Mouse (Mus musculus) right cerebral cortex, postnatal 36 days (tissue): ENCODE data around the gene Tgm2.
A peak's percentile ranks its signal among the peaks of the same experiment; 100 is the strongest.

ENCODE experiments used
- DNase-seq, 2 experiments: peaks; one replicate each; pipeline ENCODE4 v3.0.0; 2022; ENCODE audit warnings: low spot score in 2 of 2, mixed read lengths in 1 of 2

Gene Tgm2

GRCm38 (mm10) chr2:158113591-158114257 lies 32.5 kb downstream of the Tgm2 start:
- DNase-seq: no peak

DNA sequence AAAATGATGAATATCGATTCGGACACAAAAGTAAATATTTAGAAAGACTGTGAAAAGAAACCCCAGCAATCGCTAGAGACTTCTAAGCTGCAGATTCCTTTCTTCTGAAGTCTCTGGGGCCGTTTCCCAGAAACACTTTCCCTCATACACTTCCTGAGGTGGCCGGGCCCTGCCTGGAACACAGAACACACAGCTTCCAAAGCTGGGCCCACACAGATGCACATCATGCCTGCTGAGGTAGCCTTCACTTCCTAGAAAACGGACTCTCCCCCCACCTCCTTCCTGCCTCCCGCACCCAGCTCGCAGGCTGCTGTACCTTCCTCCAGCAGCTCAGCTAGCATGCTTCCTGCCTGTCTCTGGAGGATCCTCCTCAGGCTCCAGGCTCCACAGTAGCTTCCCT lies 36.7 kb downstream of the Tgm2 start:
- no peak for DNase-seq

- DNase-seq: no peak
These were observed 39.2 kb downstream of the Tgm2 start for GRCm38 (mm10) chr2:158106947-158107587.

DNA sequence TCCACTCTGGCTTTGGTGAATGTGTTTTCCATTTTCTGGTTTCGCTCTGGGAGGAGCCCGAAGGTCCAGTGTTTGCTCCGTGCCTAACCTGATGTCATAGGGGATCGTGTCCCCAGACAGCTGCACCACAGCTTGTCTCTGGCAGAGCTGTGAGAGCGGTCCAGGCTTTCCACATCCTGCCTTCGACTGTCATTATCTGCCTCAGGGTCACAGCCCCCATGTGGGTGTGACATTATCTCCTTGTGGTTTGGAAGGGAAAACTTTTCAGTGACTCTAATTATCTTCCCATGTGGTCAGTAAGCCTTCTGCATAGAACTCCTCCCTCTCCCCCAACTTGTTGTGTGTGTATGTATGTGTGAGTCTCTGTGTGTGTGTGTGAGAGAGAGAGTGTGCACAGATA lies 40.6 kb downstream of the Tgm2 start:
- no peak for DNase-seq

DNA sequence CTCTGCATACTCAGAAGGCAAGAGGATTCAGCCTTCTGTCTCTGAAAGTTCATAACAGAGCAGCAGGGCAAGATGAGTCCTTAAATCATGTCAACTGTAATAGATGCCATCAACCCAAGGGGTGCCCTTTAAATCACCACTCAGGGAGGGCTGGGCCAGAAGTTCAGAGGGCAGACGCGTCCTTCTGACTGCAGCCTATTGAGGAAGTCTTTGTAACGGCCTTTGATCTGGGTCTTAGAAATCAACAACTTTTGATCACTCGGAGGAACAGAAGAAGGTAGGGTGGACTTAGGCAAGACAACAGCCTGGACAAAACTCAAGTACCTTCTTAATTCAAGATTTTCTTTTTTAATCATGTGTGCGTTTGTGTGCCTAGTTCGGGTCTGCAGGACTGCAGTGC lies 41.3 kb downstream of the Tgm2 start:
- DNase-seq: no peak

DNA sequence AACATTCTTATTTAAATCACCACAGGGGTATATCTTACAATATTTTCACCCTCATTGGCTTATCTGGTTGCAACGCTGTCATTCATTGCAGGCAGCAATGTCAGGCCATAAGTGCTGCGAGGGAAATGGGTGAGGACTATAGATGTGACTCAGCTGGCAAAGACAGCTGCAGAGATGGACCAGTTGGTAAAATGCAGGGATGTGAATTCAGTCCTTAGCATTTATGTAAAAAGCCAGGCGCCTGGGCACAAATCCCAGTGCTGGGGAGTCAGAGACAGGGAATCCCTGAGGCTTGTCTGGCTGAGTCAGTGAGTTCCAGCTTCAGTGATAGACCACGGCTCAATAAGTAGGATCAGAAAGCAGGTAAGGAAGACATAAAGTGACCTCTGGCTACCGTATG lies 44.5 kb downstream of the Tgm2 start:
- DNase-seq: peak; percentile 38 to 51

DNA sequence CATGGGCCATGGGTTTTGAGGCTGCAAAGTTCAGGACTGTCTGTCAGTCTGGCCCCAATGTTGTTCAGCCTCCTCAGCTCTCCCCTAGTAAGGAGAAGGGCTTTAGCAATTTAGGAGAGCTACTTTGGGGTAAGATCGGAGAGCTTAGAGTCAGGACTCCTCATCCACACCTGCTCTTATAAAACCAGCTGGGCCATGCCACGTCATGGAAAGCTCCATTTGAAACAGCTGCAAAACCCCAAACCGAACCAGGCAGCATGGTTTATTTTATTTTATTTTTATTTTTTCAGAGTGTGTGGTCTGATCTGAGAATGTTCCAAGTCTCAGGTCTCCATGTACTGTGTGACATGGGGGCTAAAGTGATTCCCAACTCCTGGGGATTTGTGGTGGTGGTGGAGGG lies 46.7 kb downstream of the Tgm2 start:
- no peak for DNase-seq

DNA sequence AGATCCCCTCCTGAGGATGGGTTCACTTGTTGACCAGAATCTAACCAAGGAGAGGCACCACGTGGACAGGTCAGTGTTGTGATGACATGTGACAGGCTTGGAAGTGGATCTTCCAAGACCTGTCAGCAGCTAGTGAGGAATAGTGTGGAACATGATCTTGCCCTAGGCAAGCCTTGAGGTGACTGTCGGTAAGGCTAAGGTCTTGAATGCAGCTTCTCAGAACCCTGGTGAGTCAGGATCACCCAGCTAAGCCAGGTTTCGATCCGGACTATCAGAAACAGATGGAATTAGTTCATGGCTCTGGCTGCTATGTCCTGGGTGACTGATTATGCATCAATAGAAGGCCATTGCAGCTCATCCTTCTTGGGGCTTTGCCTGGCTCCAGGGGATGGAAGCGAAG lies 47.5 kb downstream of the Tgm2 start:
- DNase-seq: no peak

DNA sequence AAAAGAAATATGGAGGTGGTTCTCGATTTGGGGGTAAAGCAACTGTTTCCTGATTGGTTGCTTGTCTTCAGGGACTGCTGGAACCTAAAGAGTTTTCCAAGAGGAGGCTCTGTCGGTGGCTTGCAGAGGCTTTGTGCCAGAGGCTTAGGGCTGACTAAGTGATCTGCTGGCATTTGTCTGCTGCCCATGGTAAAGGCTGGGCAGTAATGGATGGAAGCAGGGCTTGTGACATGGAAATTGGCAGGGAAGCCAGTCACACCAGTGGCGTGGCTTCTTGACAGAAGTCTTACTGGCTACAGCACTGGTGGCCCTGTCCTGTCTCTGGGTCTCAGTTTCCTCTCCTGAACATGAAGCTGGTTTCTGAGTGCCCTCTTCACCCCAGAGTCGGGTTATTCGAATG lies 49.2 kb downstream of the Tgm2 start:
- DNase-seq: no peak

GRCm38 (mm10) chr2:158094846-158095245 lies 51.4 kb downstream of the Tgm2 start:
- DNase-seq: no peak

- DNase-seq: no peak
These were observed 51.9 kb downstream of the Tgm2 start for GRCm38 (mm10) chr2:158094300-158094699.

GRCm38 (mm10) chr2:158093345-158093744 lies 52.9 kb downstream of the Tgm2 start:
- DNase-seq: peak in 1 of 2 experiments; percentile 10

DNA sequence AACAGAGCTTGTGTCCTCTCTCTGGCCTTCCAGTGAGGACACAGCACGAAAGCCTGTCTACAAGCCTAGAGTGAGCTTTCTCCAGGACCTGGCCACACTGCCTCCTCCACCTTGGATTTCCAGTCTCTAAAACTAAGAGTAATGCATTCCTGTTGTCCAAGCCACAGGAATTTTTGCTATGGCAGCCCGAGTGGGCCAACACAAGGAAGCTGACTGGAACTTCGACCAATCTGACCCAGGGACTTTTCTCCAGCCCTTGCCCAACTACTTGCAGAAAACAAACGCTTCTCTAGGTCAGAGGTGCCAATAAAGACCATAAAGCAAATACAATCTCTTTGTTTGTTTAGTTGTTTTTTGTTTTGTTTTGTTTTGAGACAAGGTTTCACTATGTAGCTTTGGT lies 56.1 kb downstream of the Tgm2 start:
- DNase-seq: no peak

DNA sequence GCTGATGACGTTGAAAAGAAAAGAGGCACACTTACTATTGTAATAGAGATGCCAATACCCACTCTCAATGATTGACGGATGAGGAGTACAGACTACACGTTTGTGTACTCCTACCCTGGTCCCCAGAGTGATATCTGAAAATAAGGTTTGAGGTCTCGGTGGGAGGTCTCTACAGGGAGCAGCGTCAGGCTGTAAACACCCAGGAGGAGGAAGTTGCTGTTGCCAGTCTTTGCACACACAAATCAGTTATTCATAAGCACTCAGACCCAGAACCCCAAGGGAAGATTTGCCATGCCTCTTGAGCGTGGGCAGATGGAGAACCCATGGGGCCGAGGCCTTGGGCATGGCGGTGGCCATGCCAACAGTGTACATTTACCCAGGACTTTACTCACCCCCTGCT lies 61.8 kb downstream of the Tgm2 start:
- no peak for DNase-seq

GRCm38 (mm10) chr2:158080622-158081241 lies 65.5 kb downstream of the Tgm2 start:
- DNase-seq: no peak

GRCm38 (mm10) chr2:158079843-158080395 lies 66.3 kb downstream of the Tgm2 start:
- DNase-seq: no peak

GRCm38 (mm10) chr2:158078971-158079370 lies 67.3 kb downstream of the Tgm2 start:
- no peak for DNase-seq

GRCm38 (mm10) chr2:158077981-158078380 lies 68.3 kb downstream of the Tgm2 start:
- no peak for DNase-seq

DNA sequence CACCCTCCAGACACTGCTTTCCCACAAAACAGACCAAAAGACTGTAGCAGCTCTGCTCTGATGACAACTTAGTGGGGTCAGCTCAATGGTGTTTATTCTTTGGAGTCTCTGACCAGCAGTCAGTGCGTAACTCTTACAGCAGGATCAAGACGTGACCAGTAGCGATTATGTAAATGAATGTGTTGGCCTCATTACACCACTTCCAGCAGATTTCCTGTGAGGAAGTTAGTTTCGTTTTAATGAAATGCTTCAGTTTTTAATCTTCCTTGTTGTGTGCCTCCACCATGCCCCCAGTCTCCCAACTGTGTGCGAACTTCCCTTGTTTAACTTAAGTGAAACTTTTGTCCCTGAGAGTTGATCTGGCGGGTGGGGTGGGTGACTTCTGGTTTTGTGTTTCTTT lies 69.5 kb downstream of the Tgm2 start:
- no peak for DNase-seq

- DNase-seq: no peak
These were observed 71.4 kb downstream of the Tgm2 start for GRCm38 (mm10) chr2:158074835-158075234.

DNA sequence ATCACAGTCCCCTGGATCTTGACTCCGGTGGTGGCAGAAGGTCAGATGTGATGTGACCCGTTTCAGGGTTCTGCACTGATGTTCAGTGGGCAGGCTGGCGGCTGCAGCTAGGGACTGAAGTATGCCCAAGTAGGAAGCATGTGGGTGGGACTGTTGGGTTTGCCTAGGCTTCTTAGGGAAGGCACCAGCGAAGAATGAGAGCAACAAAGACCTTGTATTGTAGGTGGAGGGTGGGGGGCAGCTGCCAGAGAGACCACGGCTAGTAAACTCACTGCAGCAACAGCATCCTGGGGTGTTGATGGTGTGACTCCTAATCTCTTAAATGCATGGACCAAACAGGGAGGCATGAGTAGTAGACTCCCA lies 74.6 kb downstream of the Tgm2 start:
- no peak for DNase-seq

DNA sequence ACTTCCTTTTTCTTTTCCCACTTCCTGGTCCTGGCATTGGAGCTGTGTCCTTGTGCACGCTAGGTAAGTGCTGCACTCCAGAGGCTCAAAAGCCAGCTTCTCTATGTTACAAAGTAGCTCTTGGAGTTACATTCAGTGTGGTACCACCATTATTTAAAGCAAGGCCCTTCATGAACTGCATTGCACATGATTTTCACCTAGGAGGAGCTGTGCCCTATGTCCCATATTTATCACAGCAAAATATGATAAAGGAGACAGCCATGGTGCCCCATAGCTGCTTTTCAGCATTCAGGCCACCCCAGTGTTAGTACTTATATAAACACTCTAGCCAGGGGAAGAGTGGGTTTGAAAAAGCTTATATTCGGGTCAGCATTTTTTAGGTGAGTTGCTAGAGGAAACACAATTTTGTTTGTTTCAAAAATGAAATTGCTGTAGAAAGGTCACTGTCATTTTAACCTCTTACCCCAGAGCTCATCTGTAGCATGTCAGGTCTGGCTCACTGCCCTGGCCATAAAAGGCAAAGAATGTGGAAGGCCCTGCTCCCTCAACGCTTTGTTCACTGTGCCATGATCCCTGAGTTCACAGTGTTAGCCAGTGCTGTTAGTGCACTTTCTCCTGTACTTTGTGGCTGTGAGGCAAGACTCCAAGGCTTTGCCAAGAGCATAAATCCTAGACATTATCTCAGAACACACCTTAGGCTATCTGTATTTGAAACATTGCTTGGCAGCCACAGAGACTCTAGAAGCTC lies 75.2 kb downstream of the Tgm2 start:
- DNase-seq: no peak
